Mouse (Mus musculus) adrenal gland, postnatal 25 days (tissue): ENCODE results near the gene Armcx4. TPM values are rescaled to one million over a fixed set of nuclear protein-coding genes. Genes with fewer than 3 reads are reported as not detected.

Experiments
- total RNA-seq: library from RNA; stranded (reverse); gene quantifications from 2 replicates; pipeline ENCODE4 v1.2.3, GENCODE M21; 2021

The Armcx4 gene
- total RNA-seq, 1 experiment from 2014 or later: 9.7 TPM

Other genes with a start within 250 kb of the Armcx4 start
- not detected in 2 replicates for gene Taf7l, start 210.0 kb upstream of the Armcx4 start, total RNA-seq
- gene Timm8a1, start 144.7 kb upstream of the Armcx4 start, total RNA-seq: 30.7 and 34.1 TPM in 2 replicates
- 0.67 and 0.82 TPM in 2 replicates for gene Btk, start 102.9 kb upstream of the Armcx4 start, total RNA-seq
- 276 and 305 TPM in 2 replicates for gene Rpl36a, start 100.9 kb upstream of the Armcx4 start, total RNA-seq
- gene Gla, start 85.4 kb upstream of the Armcx4 start, total RNA-seq: 8.4 and 9.0 TPM in 2 replicates
- 90.6 and 98.0 TPM in 2 replicates for gene Hnrnph2, start 85.3 kb upstream of the Armcx4 start, total RNA-seq
- 20.7 and 24.1 TPM in 2 replicates for gene Armcx1, start 31.4 kb downstream of the Armcx4 start, total RNA-seq
- 6.3 and 14.3 TPM in 2 replicates for gene Armcx6, start 64.9 kb downstream of the Armcx4 start, total RNA-seq
- gene Armcx3, start 70.1 kb downstream of the Armcx4 start, total RNA-seq: 36.3 and 45.9 TPM in 2 replicates
- gene Armcx2, start 122.7 kb downstream of the Armcx4 start, total RNA-seq: 36.3 and 44.4 TPM in 2 replicates